ENCODE assay signal across 9 mouse cellular contexts in genomic region chrX:53974732-53975544, GRCm38 (mm10).
A peak's percentile ranks its signal among the peaks of the same experiment; 100 is the strongest.
DNase-seq lines count a peak whose midpoint lies in the region; ATAC-seq and TF ChIP-seq lines count a peak whose summit lies in the region.
"Had no signal": no experiment of that assay in that cellular context is flagged by ENCODE, and none has a peak within 500 bp of the region (broad histone marks: within the 10 kb centered on the region; RNA-seq: fewer than 3 reads in every experiment).

No protein-coding gene starts in this region.

- no peak overlapping the region for H3K9ac ChIP-seq in liver, embryonic 11.5 days (ENCODE audit: low read depth, low read length)
- H3K9ac ChIP-seq in intestine, postnatal 0 days (ENCODE audit: low read depth, low read length): no peak overlapping the region
- no peak overlapping the region for H3K9ac ChIP-seq in neural tube, embryonic 15.5 days (replicated peaks)

- H3K27me3 ChIP-seq in liver, embryonic 11.5 days (replicated peaks; ENCODE audit: control insufficient read depth, insufficient read depth, low read length): peaks cover 15% of the 10 kb centered on the region
- H3K27me3 ChIP-seq in embryonic facial prominence, embryonic 10.5 days (replicated peaks; ENCODE audit: low read depth, poor library complexity, severe bottlenecking): peaks cover 28% of the 10 kb centered on the region
- H3K27me3 ChIP-seq in intestine, postnatal 0 days (replicated peaks; ENCODE audit: control insufficient read depth, insufficient read depth, low read length): no peaks in the 10 kb centered on the region
- H3K27me3 ChIP-seq in neural tube, embryonic 15.5 days (replicated peaks): no peaks in the 10 kb centered on the region; the same call in 1 of the 2 replicates

- no peak overlapping the region for H3K27ac ChIP-seq in liver, embryonic 11.5 days (ENCODE audit: low read depth, low read length)
- H3K27ac ChIP-seq in embryonic facial prominence, embryonic 10.5 days (replicated peaks): no peak overlapping the region
- H3K27ac ChIP-seq in intestine, postnatal 0 days (ENCODE audit: low read depth, low read length): no peak overlapping the region
- H3K27ac ChIP-seq in neural tube, embryonic 15.5 days (replicated peaks): no peak overlapping the region
- H3K27ac ChIP-seq: macrophage had no signal

- 20% methylated on average over 49 of the region's 52 CpGs for WGBS in liver, embryonic 11.5 days
- 16% methylated on average over 52 of the region's 52 CpGs for WGBS in embryonic facial prominence, embryonic 10.5 days
- WGBS in intestine, postnatal 0 days: 21% methylated on average over 51 of the region's 52 CpGs
- WGBS in neural tube, embryonic 15.5 days: 21% methylated on average over 52 of the region's 52 CpGs

- H3K36me3 ChIP-seq in liver, embryonic 11.5 days (ENCODE audit: control insufficient read depth, insufficient read depth, low read length): no peaks in the 10 kb centered on the region
- H3K36me3 ChIP-seq in embryonic facial prominence, embryonic 10.5 days (replicated peaks): no peaks in the 10 kb centered on the region
- H3K36me3 ChIP-seq in intestine, postnatal 0 days (ENCODE audit: control insufficient read depth, insufficient read depth): no peaks in the 10 kb centered on the region
- no peaks in the 10 kb centered on the region for H3K36me3 ChIP-seq in neural tube, embryonic 15.5 days

- no peaks in the 10 kb centered on the region for H3K9me3 ChIP-seq in liver, embryonic 11.5 days (ENCODE audit: control insufficient read depth, low read length)
- H3K9me3 ChIP-seq in embryonic facial prominence, embryonic 10.5 days: peaks cover 3% of the 10 kb centered on the region; the same call in 1 of the 2 replicates
- no peaks in the 10 kb centered on the region for H3K9me3 ChIP-seq in intestine, postnatal 0 days (ENCODE audit: control insufficient read depth)
- no peaks in the 10 kb centered on the region for H3K9me3 ChIP-seq in neural tube, embryonic 15.5 days (replicated peaks)

- peak overlapping the region; percentile 27 for H3K4me3 ChIP-seq in liver, embryonic 11.5 days (ENCODE audit: low read depth, low read length)
- H3K4me3 ChIP-seq in embryonic facial prominence, embryonic 10.5 days: peak overlapping the region; percentile 55
- peak overlapping the region; percentile 33 for H3K4me3 ChIP-seq in intestine, postnatal 0 days (ENCODE audit: low read depth, low read length)
- H3K4me3 ChIP-seq in neural tube, embryonic 15.5 days (replicated peaks): peak overlapping the region; percentile 42

- H3K4me2 ChIP-seq in liver, embryonic 11.5 days: peak overlapping the region; percentile 56
- H3K4me2 ChIP-seq in intestine, postnatal 0 days (replicated peaks; ENCODE audit: low read depth): peak overlapping the region; percentile 62
- H3K4me2 ChIP-seq in neural tube, embryonic 15.5 days: peak overlapping the region; percentile 80

- no peak for TF ChIP-seq CTCF in intestine, postnatal 0 days (IDR thresholded peaks at IDR 0.05; ENCODE audit: low read depth)

- no peaks in the 10 kb centered on the region for H3K4me1 ChIP-seq in liver, embryonic 11.5 days (replicated peaks; ENCODE audit: control insufficient read depth, insufficient read depth, low read length)
- H3K4me1 ChIP-seq in embryonic facial prominence, embryonic 10.5 days: no peaks in the 10 kb centered on the region
- no peaks in the 10 kb centered on the region for H3K4me1 ChIP-seq in intestine, postnatal 0 days (replicated peaks; ENCODE audit: control insufficient read depth, insufficient read depth, low read length)
- H3K4me1 ChIP-seq in neural tube, embryonic 15.5 days: peaks cover 17% of the 10 kb centered on the region

- intact Hi-C loops in left cerebral cortex, postnatal 36 days (cut with DNase I): no loop called here

- no peak for DNase-seq in liver, embryonic 11.5 days (ENCODE audit: low spot score)
- no peak for DNase-seq in liver
- peak; percentile 47 for DNase-seq in embryonic facial prominence, embryonic 10.5 days (ENCODE audit: low spot score)
- no peak for DNase-seq in left cerebral cortex, postnatal 36 days (ENCODE audit: low spot score in 2 of 2)
- DNase-seq in adrenal gland, adult 18-20 months (ENCODE audit: low spot score in 2 of 2): no peak
- no peak for DNase-seq in gastrocnemius, adult 18-20 months (ENCODE audit: low spot score)

- ATAC-seq in liver, embryonic 11.5 days (replicated peaks; ENCODE audit: low FRiP score): no peak
- no peak for ATAC-seq in intestine, postnatal 0 days
- peak; percentile 66; the same call in 1 of the 2 replicates for ATAC-seq in neural tube, embryonic 15.5 days (ENCODE audit: low FRiP score)
